Comparison of ENCODE assay signal across 8 mouse cellular contexts in the genomic region with DNA sequence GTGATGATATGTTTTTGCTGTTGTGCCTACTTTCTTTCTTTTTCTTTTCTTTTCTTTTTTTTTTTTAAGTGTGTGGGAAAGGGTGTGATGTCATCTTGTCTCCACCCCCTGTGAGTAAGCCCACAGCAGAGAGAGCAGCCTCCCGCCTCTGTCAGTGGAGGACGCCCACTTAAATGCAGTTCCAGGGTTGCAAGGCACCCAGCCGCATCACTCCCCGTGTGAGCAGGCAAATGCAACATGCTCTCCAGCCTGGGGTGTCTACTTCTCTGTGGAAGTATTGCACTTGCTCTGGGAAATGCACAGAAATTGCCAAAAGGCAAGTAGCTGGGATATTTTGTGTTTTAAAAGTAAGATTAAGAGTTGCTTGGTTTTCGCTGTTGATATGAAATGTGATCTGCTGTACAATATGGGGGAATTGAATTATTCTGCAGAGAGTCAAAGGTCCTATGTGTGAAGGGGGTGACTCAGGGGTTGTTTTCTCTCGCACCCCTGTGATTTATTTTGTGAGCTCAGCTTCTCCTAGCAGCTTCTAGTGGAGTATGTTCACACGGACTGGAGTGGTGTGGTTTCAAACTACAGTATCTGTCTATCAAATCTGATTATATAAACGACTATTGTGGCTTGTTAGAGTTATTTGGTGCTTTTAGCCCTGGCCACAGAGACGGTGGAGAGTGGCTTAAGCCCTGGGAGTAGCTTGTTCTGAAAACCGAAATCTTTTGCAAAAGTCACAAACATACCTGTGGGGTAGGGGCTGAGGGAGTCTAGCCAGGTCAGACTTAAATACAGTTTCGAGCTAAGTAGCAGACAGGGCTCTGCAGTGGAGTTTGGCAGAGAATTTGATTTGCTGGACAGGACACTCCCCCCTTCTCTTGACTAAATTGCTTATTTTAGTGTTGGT. TPM values are rescaled to one million over a fixed set of nuclear protein-coding genes. Genes with fewer than 3 reads are reported as not detected.
DNase-seq lines count a peak whose midpoint lies in the region; ATAC-seq lines count a peak whose summit lies in the region.

A gene (plus strand): TSS at position 202 of the 898 bp plus-strand sequence.

- peak; percentile 11 for DNase-seq in liver
- peak; percentile 18 to 22 for DNase-seq in frontal cortex, postnatal 10 days (ENCODE audit: low spot score in 2 of 2)
- DNase-seq in limb, embryonic 11.5 days (ENCODE audit: low spot score) = no peak
- DNase-seq in ovary, postnatal 10 days (ENCODE audit: low spot score) = peak; percentile 33

- no peaks in the 10 kb centered on the region for H3K27me3 ChIP-seq in liver, embryonic 12.5 days (replicated peaks)
- H3K27me3 ChIP-seq in limb, embryonic 11.5 days (ENCODE audit: control insufficient read depth, insufficient read depth, low read length) = no peaks in the 10 kb centered on the region

- 44% methylated on average over 11 of the region's 11 CpGs for WGBS in liver, embryonic 12.5 days (ENCODE audit: insufficient replicate concordance)
- 34% methylated on average over 11 of the region's 11 CpGs for WGBS in limb, embryonic 11.5 days

- ATAC-seq in liver, embryonic 12.5 days = no peak
- ATAC-seq in hematopoietic stem cell, adult 5-6 weeks (replicated peaks in 1 of 2; ENCODE audit: insufficient read depth in 1 of 2, low FRiP score in 2 of 2, low TSS enrichment in 1 of 2, low read depth in 1 of 2, poor library complexity in 2 of 2, severe bottlenecking in 2 of 2) = peak; percentile 35 to 56
- peak; percentile 61; the same call in 1 of the 2 replicates for ATAC-seq in limb, embryonic 11.5 days (ENCODE audit: insufficient number of reproducible peaks, low FRiP score, low TSS enrichment, low read depth)
- ATAC-seq in CD4-positive, CD25-positive, alpha-beta regulatory T cell, adult 4 months = no peak
- ATAC-seq in erythroblast, adult 5-6 weeks (replicated peaks; ENCODE audit: low FRiP score, poor library complexity, severe bottlenecking) = no peak

- no peak within 1 kb of the TSS for H3K9ac ChIP-seq in liver, embryonic 12.5 days
- H3K9ac ChIP-seq in limb, embryonic 11.5 days (ENCODE audit: low read length) = no peak within 1 kb of the TSS

- H3K4me1 ChIP-seq in liver, embryonic 12.5 days = no peaks in the 10 kb centered on the region
- H3K4me1 ChIP-seq in limb, embryonic 11.5 days (ENCODE audit: control insufficient read depth, insufficient read depth, low read length) = peaks cover 2% of the 10 kb centered on the region; the same call in 1 of the 2 replicates

- no peak within 1 kb of the TSS for H3K4me2 ChIP-seq in liver, embryonic 12.5 days
- peak within 1 kb of the TSS; percentile 20; the same call in 1 of the 2 replicates for H3K4me2 ChIP-seq in limb, embryonic 11.5 days (ENCODE audit: low read depth, severe bottlenecking)

- H3K9me3 ChIP-seq in liver, embryonic 12.5 days (replicated peaks) = no peaks in the 10 kb centered on the region
- no peaks in the 10 kb centered on the region for H3K9me3 ChIP-seq in limb, embryonic 11.5 days (ENCODE audit: control insufficient read depth, low read length)

- H3K27ac ChIP-seq in liver, embryonic 12.5 days = no peak within 1 kb of the TSS
- no peak within 1 kb of the TSS for H3K27ac ChIP-seq in limb, embryonic 11.5 days (replicated peaks; ENCODE audit: low read depth, low read length)

- no peak within 1 kb of the TSS for H3K4me3 ChIP-seq in liver, embryonic 12.5 days
- no peak within 1 kb of the TSS for H3K4me3 ChIP-seq in limb, embryonic 11.5 days (ENCODE audit: low read depth, low read length)

- no peaks in the 10 kb centered on the region for H3K36me3 ChIP-seq in liver, embryonic 12.5 days
- no peaks in the 10 kb centered on the region for H3K36me3 ChIP-seq in limb, embryonic 11.5 days (ENCODE audit: control insufficient read depth, insufficient read depth, low read length)

RNA-seq across cellular contexts. Expression of the gene that starts here (rescaled TPM):
- polyA plus RNA-seq in liver, embryonic 12.5 days (2016; fragmentation: Nextera tagmentation; extraction: Ambion mirVana) = 0.11 and 0.12 TPM in 2 replicates
- 0.13 TPM in 1 of 2 replicates, not detected in the other for total RNA-seq in hematopoietic stem cell, adult 5-6 weeks (2017)
- polyA plus RNA-seq in limb, embryonic 11.5 days (2014; fragmentation: Nextera tagmentation; extraction: Ambion mirVana) = 0.54 and 0.71 TPM in 2 replicates
- under 1 TPM; 0.09 to 0.20 TPM for polyA plus RNA-seq in CD4-positive, CD25-positive, alpha-beta regulatory T cell, adult 4 months (2017; shearing (Covaris generic))
- total RNA-seq in erythroblast, adult 5-6 weeks (2015; ENCODE audit: low replicate concordance) = not detected in 2 replicates
- total RNA-seq in erythroblast, adult 5-6 weeks (2017; ENCODE audit: low replicate concordance) = 0.51 TPM in 1 of 2 replicates, not detected in the other

Comparison
In these comparisons a context has a peak if more than half of its experiments do, and no peak if none do; other contexts are left out.
1. Peak in ATAC-seq in hematopoietic stem cell, adult 5-6 weeks; RNA of the gene not detected or under 1 TPM.
2. Peak in ATAC-seq and H3K4me2 ChIP-seq in limb, embryonic 11.5 days; RNA of the gene not detected or under 1 TPM.